Mouse (Mus musculus) ES-Bruce4 (cell line): Measurements from ENCODE around the gene Ccdc71.

ENCODE experiments used
- EP300 ChIP-seq: IDR thresholded peaks from 2 replicates; pipeline ENCODE4 v1.6.1; 2011; ENCODE audit warnings: low read depth, low read length; ENCODE audit not compliant: insufficient read depth
- POLR2A ChIP-seq: IDR thresholded peaks from one replicate; pipeline ENCODE4 v1.8.1; 2011; ENCODE audit warnings: low read length; ENCODE audit not compliant: insufficient read depth

DNA sequence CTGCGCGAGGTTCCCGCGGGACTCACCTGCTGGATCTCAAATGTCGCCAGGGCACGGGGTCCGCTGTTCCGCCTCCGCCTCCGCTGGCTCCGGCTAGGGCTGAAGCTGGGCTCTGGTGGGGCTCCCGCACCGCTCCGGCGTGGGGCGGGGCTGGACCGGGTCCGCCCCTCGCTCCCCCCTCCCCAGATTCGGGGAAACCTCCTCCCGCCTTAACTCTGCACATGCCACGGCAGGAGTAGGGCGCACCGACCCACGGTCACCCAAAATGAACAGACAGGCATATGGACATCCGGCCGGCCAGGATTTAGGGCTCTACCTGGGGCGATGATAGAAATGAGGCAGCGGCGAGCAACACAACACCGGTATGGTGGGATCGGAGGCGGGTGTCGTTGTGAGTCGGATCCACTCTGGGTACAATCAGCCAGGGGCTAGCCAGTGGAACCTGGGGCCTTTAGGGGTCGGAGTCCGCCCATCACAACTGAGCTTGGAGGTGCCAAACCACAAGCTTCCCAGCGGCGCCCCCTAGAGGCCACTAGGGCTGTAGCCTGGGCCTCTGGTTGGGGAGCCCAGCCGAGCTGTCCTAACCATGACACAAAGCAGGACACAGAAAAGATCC lies 7.9 kb upstream of the Ccdc71 start:
- no peak for TF ChIP-seq EP300
- TF ChIP-seq POLR2A: no peak
